Mouse (Mus musculus) c-Kit-negative CD71-positive TER-119-positive erythroid progenitor cells, embryonic 14.5 days (primary cell): Measurements from ENCODE around the gene Emx1.
"Not testable (repeated sequence)": the region's sequence is repeated elsewhere in the genome, so short reads cannot be mapped to it uniquely, and the experiment has no call there.

ENCODE experiments used
- DNase-seq: peaks from one replicate; pipeline ENCODE4 v3.0.0-alpha.2; 2013; ENCODE audit warnings: low read depth, low spot score

Emx1 gene

DNA sequence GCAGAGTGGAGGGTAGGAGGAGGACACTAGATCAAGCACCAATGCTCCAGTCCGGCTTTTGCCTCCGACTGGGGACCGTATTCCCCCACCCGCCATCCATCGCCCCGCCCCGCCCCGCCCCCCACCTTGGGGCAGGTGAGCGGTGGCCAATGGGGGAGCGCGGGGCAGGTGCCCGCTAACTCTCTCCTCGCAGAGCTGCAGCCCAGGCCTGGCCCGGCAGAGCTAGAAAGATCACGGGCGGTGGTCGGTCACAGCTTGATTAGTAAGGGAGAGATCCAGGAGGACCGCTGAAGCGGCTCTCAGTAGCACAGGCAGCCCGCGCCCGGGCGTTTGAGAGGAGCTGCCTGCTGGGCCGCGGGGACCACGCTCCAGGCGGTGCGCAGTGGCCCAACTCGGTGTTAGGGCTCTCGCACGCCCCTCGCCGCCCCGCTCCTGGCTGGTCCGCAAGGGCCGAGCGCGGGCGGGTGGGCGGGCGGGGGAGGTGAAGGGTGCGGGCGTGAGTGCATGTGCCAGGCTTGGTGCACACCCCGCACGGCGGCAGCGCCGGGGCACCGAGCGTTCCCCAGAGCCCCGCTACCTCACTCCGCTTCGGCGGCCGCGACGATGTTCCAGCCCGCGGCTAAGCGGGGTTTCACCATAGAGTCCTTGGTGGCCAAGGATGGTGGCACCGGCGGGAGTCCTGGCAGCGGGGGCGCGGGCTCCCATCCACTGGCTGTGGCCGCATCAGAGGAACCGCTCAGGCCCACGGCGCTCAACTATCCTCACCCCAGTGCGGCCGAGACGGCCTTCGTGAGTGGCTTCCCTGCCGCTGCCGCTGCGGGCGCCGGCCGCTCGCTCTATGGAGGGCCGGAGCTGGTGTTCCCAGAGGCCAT is at the start of gene Emx1:
TSS of gene Emx1 (plus strand) at position 99 of the 872 bp plus-strand sequence.
- DNase-seq = no peak

GRCm38 (mm10) chr6:85139534-85139933 is 47.7 kb upstream of the Emx1 start:
- no peak for DNase-seq

DNA sequence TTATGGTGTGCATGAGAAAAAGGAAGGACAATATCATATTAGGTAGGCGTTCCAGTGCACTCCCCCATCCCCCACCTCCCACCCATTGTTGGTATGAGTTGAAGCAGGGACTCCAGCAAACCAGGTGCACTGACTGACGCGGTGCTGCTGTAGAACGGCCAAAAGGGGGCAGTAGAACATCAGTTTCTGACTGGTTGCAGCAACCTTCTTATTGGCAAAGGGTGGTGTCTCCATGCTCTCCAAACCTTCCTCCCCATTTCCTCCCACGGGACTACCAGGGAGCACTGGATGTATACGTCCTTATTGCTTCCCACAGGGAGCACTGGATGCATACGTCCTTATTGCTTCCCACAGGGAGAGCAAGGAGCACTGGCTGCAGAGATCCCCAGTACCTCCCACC is 46.2 kb upstream of the Emx1 start:
- not testable (repeated sequence) for DNase-seq

GRCm38 (mm10) chr6:85144466-85144865 is 42.8 kb upstream of the Emx1 start:
- DNase-seq = no peak

GRCm38 (mm10) chr6:85147636-85148035 is 39.6 kb upstream of the Emx1 start:
- DNase-seq = no peak

DNA sequence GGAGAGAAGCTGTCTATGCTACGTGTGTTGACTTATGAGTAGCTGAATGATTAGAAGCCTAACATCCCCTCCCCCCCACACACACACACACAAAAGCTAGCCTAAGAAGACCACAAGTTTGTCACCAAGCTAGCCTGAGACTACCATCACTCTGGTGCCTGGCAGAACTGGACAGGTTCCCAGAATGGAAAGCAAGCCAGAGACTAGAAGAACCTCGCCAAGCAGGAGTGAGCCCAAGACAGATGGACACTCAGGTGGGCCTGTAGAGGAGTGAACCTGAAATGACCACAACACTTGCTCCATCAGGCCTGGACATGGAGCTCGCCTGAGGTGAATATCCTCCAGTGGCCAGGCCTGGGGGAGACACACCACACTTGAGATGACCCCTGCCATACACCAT is 36.9 kb upstream of the Emx1 start:
- no peak for DNase-seq

DNA sequence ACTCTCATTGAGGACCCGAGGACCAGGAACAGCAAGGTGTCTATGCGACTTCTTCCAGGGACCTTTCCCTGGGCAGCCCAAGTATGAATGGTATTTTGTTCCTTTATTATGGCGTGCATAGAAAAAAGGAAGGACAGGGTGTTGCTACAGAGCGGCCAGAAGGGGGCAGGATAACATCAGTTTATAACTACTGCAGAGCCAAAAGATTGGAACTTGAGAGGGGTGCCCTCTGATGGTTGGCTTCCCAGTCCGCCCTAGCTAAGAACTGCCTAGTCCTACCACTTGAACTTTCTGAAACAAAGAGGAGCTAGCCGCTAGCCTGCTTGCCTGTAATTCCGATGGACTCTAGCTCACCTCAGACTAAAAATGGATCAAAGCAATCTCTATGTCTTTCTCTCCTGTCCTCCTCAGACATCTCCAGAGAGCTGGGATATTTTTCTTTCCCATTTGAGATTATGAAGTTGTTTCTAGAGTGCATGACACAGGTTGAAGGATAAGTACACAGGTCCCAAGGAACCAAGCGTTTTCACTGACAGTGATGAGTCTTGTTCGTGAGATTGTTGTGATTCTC is 33.2 kb upstream of the Emx1 start:
- no peak for DNase-seq

DNA sequence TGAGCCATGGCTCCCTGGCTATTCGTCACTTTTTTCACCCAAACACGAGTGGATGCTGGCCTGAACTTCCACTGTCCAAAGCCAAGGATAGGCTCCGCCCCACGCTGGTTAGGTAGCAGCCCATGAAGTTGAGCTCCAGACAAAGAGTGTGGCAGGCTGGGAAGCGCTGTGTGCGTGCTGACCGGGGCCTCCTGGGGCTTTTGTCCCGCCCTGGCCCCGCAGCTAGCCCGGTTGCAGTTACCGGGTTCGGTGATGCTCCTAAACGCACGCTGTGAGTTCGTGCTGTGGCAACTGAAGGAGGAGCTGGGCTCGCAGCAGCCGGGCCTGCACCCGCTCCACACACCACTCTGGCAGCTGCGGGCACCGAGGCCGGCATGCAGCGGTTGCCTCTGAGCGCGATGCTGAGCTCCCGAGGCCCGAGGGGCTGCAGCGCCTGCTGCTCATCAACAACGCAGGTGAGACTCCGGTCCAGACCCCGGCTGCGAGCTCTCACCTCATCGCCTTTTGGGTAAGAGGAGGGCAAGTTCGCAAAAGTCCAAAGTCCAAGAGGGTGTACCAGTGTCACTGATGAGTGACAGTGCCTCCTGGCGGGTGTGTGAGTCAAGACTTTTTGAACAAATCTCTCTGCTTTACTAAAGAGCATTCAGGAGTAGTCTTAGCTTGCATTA is 32.2 kb upstream of the Emx1 start:
- no peak for DNase-seq

DNA sequence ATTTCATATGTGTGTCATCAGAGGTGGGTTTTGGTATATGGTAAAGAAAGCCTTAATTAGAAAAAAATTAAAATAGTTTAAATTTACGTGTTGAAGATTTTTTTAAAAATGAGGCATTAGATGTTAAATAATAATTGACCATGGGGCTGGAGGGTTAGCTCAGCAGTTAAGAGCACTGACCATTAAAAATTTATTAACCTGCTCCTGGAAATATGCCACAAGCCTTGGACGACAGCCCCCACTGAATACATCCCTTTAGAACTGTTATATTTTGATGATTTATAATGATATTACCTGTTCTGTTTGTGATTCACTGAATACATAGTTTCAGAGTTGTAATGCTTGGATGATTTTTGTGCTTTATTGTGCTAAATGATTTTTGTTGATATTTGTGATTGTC is 30.7 kb upstream of the Emx1 start:
- DNase-seq = not testable (repeated sequence)

- not testable (repeated sequence) for DNase-seq
These were observed 29.0 kb upstream of the Emx1 start for GRCm38 (mm10) chr6:85158040-85158804.

DNA sequence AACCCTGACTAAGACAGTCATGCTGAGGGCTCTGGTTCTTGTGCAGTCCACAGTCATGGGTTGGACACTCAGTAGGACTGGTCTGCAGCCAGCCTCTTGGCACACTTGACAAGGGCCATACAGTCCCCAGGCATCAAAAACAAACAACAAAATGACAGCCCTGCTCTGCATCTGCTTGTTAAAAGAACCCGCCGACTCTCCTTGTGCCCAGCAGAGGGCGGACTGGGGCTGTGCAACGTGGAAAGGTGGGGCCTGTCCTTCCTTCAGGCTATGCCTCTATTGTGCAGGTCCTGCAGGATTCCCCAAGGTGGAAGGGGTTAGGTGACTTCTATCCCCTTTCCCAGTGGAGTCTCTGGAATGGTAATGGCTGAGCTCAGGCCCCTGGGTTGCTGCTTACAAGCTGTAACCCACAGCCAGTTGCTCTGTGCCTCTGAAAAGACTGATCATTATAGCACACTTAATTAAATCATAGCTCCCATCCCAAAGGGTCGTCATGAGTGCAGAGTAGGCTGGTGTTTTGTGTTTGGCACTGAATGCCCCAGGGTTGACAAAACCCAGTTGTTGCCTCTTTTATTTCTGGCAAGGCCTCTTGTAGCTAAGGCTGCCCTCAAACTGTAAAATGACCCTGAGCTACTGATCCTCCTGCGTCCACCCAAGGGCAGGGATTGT is 28.0 kb upstream of the Emx1 start:
- DNase-seq = not testable (repeated sequence)

- peak; percentile 29 for DNase-seq
These were observed 26.9 kb upstream of the Emx1 start for GRCm38 (mm10) chr6:85160201-85160923.

- no peak for DNase-seq
These were observed 21.8 kb upstream of the Emx1 start for GRCm38 (mm10) chr6:85165440-85165921.

- DNase-seq = no peak
These were observed 7.7 kb upstream of the Emx1 start for GRCm38 (mm10) chr6:85179569-85179968.

DNA sequence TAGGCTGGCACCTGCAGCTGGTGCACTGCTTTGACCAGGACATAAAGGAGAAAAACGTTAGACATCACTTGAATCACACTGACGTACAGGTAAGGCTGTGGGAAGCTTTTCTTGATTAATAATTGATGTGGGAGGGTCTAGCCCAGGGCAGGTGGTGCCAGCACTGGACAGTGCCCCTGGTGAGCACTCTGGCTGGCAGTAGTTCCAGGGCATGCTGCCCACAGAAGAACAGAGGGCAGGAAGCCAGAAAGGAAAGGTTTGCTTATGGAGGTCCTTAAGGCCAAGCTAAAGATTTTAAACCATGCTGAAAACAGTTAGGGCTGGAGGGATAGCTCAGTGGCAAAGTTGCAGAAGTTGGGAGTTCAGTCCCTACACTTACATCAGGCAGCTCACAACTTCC is 7.2 kb upstream of the Emx1 start:
- no peak for DNase-seq

- DNase-seq = no peak
These were observed 3.3 kb upstream of the Emx1 start for GRCm38 (mm10) chr6:85183951-85184350.

DNA sequence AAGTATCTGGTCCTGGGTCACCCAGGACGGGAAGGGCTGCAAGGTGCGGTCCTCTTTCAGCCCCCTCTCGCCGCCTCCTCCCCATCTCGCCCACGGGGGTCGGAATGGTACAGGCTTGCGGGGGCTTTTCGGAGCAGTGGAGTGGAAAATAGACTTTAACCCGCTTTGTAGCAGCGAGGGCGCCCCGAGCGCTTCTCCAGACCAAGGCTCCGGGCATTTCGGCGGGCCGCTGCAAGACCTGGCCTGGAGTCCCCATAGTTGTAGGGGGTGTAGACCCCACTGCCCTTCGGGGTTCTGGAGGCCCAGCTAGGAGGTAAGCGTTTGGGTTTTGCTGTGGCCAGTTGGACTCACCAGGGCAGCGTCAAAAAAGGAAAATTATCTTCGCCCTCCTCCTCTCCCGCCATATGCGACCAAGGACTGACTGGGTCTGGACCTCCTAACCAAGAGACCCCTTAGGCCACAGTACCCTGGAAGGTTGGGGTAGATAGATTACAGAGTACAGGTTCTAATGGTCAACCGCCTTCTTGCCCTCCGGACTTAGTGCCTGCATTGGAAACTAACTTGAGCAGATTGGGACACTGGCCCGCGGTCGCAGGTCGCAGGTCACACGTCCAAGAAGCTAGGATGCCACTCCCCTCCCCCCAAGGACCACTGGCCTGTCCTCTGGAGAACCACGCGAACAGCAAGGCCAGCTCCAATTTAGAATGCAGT is 1.1 kb upstream of the Emx1 start:
- no peak for DNase-seq

DNA sequence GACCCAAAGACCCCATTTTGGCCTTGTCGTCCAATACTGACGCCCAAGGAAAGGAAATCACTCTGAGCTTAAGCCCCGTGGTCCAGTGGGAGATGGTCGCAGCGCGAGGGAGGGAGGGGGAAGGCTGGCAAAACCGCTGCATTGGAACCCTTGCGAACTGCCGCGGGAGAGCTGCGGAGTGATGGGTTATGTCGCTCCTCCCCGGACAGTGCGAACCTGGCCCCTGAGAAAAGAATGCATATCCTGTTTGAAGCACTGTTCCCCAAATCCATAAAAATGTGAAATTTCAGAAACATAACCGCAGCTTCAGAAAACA is 536 bp upstream of the Emx1 start:
- no peak for DNase-seq

DNA sequence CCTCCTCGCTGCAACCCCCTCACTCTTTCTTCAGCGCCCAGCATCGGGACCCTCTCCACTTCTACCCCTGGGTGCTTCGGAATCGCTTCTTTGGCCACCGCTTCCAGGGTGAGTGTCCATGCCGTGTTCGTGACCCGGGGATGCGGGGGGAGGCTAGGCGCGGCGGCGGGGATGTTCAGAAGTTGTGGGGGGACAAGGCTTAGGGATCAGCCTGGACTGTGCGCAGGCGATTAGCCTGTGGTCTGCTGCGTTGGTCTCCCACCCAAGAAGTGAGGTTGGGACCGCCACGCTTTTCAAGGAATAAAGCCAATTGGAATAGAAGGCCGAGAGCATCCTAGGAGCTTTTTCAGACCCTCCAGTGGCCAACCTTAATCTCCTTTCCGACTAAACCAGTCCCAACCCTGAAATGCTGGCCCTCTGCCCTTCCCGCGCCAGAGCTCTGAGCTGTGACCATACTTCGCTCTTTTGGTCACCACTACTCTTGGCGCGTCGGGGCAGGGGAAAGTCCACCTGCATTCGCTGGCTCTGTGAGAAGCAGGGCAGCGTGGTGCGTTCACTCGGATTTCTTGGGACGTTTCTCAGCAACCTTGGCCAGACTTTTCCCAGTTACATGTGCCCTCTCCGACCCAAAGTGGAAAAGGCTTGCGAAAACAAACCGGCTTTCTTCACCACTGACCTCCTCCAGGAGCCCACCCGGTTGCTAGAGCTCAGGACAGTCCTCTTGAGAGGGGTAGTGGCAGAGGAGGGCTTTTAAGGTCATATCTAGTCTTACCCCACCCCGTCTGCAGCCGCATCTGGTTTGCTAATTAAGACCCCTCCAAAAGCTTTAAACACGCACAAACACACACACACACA is 1.2 kb downstream of the Emx1 start:
- DNase-seq = no peak
